Mouse (Mus musculus) embryonic facial prominence, embryonic 10.5 days (tissue): ENCODE measurements around the gene Camta1. TPM values are rescaled to one million over a fixed set of nuclear protein-coding genes. Genes with fewer than 3 reads are reported as not detected.

ENCODE experiments used
- DNase-seq: peaks from one replicate; pipeline ENCODE4 v3.0.0-alpha.2; 2017; ENCODE audit warnings: low spot score
- H3K27ac ChIP-seq: fragments of 300-500 bp; sonication (generic); replicated peaks from 2 replicates; pipeline ENCODE4 v1.5.1; 2016; ENCODE audit warnings: mild to moderate bottlenecking
- H3K27me3 ChIP-seq: fragments of 300-500 bp; sonication (generic); replicated peaks from 2 replicates; pipeline ENCODE4 v1.6.1; 2016; ENCODE audit warnings: low read depth, mild to moderate bottlenecking; ENCODE audit not compliant: poor library complexity, severe bottlenecking
- H3K36me3 ChIP-seq: fragments of 300-500 bp; sonication (generic); replicated peaks from 2 replicates; pipeline ENCODE4 v1.6.1; 2016; ENCODE audit warnings: mild to moderate bottlenecking, moderate library complexity
- H3K4me1 ChIP-seq: fragments of 300-500 bp; sonication (generic); 2 replicates; pipeline ENCODE4 v1.6.1; 2016
- H3K4me3 ChIP-seq: fragments of 300-500 bp; sonication (generic); 2 replicates; pipeline ENCODE4 v1.5.1; 2016; ENCODE audit warnings: mild to moderate bottlenecking, moderate library complexity
- H3K9me3 ChIP-seq: fragments of 300-500 bp; sonication (generic); 2 replicates; pipeline ENCODE4 v1.6.1; 2016; ENCODE audit warnings: mild to moderate bottlenecking
- WGBS: fragments of 180-500 bp; shearing (Covaris S2); methylation state at CpG from one replicate; pipeline ENCODE4 v1.1.7; 2016; 5-methylcytosine and 5-hydroxymethylcytosine counted together
- polyA plus RNA-seq: library from polyadenylated mRNA; unstranded; fragments of >200 nt; fragmentation: Nextera tagmentation; extraction: Ambion mirVana; gene quantifications from 2 replicates; pipeline ENCODE4 v1.2.1, GENCODE M21; 2016

The Camta1 gene
- polyA plus RNA-seq, 1 experiment from 2014 or later: 110 TPM

- no peak for DNase-seq
- Histone ChIP-seq H3K4me1 (peaks cover 17% of the 10 kb centered on the region), H3K27me3 (peaks cover 5% of the 10 kb centered on the region; the same call in 1 of the 2 replicates), H3K27ac (no peak overlapping the region), H3K4me3 (no peak overlapping the region), H3K9me3 (no peaks in the 10 kb centered on the region), H3K36me3 (no peaks in the 10 kb centered on the region)
- 74% methylated on average over 13 of the region's 13 CpGs for WGBS
Measured at GRCm38 (mm10) chr4:151223263-151223996, 638.2 kb downstream of the Camta1 start.

DNA sequence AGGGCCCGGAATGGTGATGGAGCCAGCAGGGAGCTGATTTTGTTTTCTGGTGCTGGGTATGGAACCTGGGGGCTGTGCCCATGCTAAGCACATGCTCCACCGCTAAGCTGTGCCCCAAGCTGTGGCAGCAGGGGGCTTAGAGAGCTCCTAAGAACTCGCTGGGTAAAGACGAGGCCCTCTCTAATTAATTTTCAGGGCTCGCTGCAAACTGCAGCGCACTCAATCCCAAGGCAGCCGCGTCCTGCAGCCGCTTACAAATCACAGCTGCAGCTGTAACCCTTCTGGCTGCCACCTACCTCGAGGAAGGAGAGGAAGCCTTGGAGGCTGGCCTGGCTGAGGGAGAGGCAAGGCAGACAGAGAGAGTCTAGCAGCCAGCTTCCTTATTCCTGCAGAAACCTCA, 639.0 kb downstream of the Camta1 start:
- H3K4me3 ChIP-seq: no peak overlapping the region
- peaks cover 18% of the 10 kb centered on the region for H3K4me1 ChIP-seq
- H3K27me3 ChIP-seq: peaks cover 5% of the 10 kb centered on the region; the same call in 1 of the 2 replicates
- H3K36me3 ChIP-seq: no peaks in the 10 kb centered on the region
- WGBS: 20% methylated on average over 10 of the region's 10 CpGs
- no peak for DNase-seq
- no peak overlapping the region for H3K27ac ChIP-seq
- H3K9me3 ChIP-seq: no peaks in the 10 kb centered on the region

DNA sequence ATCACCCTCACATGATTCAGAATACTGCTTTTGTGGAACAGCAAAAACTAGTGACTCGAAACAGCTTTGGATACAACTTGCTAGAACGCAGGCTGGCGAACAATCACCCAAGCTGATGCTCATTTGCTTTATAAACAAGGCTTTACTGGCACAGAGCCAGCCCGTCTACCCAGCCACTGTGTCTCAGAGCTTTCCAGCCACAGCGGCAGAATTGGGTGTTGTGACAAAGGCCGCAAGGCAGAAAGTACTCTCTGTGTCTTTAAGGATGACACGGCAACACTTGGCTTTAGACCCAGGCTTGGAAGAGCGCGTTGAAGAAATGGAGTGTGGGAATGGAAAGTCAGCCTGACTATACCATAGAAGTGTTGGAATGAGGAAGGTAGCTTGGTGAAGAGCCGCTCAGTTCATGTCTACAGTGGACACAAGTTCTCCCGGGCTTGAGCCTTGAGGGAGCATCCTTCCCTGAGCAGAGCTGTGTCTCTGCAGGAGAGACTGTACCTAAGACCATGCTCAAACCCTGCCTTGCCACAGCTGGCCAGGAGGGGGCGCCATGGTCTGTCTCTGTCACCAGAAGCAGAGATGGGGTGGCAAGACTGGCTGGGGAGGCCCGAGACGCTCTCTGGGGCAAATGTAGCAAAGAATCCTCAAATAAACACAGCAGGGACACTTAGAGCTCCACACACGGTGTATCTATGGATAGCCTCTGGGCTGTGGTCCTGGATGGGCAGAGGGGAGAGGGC, 645.0 kb downstream of the Camta1 start:
- H3K4me1 ChIP-seq: peaks cover 12% of the 10 kb centered on the region; the same call in 1 of the 2 replicates
- 88% methylated on average over 15 of the region's 15 CpGs for WGBS

DNA sequence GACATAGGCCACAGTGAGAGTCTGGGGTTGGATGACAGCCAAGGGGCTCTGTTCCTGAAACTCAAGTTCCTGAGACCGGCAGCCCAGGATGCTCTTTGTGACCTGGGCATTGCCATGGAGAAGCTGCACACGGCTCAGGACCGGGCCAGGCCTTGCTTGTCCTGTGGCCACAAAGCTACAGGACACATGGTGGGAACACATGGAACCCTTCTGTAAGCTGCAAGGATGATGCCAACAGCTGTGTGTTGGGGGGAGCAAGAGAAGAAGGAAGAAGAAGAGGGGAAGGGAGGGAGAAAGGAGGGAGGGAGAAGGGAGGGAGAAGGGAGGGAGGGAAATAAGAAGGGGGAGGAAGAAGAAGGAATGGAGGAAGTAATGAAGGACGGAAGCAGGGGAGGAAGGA, 645.8 kb downstream of the Camta1 start:
- Histone ChIP-seq H3K4me1 (peaks cover 14% of the 10 kb centered on the region; the same call in 1 of the 2 replicates), H3K36me3 (no peaks in the 10 kb centered on the region), H3K4me3 (no peak overlapping the region), H3K9me3 (no peaks in the 10 kb centered on the region), H3K27me3 (no peaks in the 10 kb centered on the region), H3K27ac (no peak overlapping the region)
- DNase-seq: no peak
- 66% methylated on average over 4 of the region's 4 CpGs for WGBS

More for the DNA sequence above, 645.0 kb downstream of the Camta1 start:
- Histone ChIP-seq H3K36me3 (no peaks in the 10 kb centered on the region), H3K27ac (no peak overlapping the region), H3K27me3 (no peaks in the 10 kb centered on the region), H3K9me3 (no peaks in the 10 kb centered on the region), H3K4me3 (no peak overlapping the region)
- DNase-seq: no peak

DNA sequence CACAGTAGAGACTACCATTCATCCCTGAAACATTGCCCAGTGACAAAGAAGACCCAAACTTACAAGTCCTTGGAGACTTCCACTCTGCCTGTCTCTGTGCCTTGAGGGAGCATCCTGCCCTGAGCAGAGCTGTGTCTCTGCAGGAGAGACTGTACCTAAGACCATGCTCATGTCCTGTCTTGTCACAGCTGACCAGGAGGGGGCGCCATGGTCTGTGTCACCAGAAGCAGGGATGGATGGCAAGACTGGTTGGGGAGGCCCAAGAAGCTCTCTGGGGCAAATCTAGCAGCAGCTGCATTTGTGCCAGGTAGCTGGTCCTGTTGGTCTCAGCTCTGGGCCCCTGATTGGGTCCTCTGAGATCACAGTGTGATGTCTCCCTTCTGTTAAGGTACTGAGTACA, 646.5 kb downstream of the Camta1 start:
- Histone ChIP-seq H3K27ac (no peak overlapping the region), H3K4me3 (no peak overlapping the region), H3K4me1 (peaks cover 16% of the 10 kb centered on the region; the same call in 1 of the 2 replicates), H3K36me3 (no peaks in the 10 kb centered on the region), H3K9me3 (no peaks in the 10 kb centered on the region), H3K27me3 (no peaks in the 10 kb centered on the region)
- whole genome bisulfite sequencing: 50% methylated on average over 1 of the region's 1 CpGs
- no peak for DNase-seq

DNA sequence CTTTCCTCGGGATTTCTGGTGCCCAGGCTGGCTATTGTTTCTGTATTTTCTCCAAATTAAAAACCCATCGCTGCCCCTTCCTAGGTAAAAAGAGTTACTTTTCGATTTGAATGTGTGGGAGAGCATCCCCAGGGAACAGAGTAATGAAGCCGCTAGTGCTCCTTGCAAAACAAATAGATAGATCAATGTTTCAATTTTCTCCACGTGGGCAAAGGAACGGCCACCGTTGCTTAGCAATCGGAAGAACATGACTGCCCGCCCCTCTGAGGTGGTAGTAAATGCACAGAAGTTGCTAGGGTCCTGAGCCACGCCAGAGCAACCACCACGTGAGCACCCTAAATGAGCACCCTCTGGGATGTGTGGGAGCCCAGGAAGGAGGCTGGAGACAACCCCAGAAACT, 648.2 kb downstream of the Camta1 start:
- DNase-seq: no peak
- WGBS: 77% methylated on average over 11 of the region's 11 CpGs
- Histone ChIP-seq H3K9me3 (no peaks in the 10 kb centered on the region), H3K27me3 (no peaks in the 10 kb centered on the region), H3K4me1 (peaks cover 11% of the 10 kb centered on the region; the same call in 1 of the 2 replicates), H3K36me3 (no peaks in the 10 kb centered on the region), H3K27ac (no peak overlapping the region), H3K4me3 (no peak overlapping the region)

GRCm38 (mm10) chr4:151211992-151212391, 649.7 kb downstream of the Camta1 start:
- Histone ChIP-seq H3K4me3 (no peak overlapping the region), H3K9me3 (no peaks in the 10 kb centered on the region), H3K36me3 (no peaks in the 10 kb centered on the region), H3K27ac (no peak overlapping the region), H3K4me1 (0 out of 2 replicates have a peak, but pooled peaks cover 11% of the 10 kb centered on the region), H3K27me3 (no peaks in the 10 kb centered on the region)
- no peak for DNase-seq
- 92% methylated on average over 6 of the region's 6 CpGs for WGBS

- H3K9me3 ChIP-seq: no peaks in the 10 kb centered on the region
- H3K4me3 ChIP-seq: no peak overlapping the region
- no peak for DNase-seq
- WGBS: 89% methylated on average over 7 of the region's 7 CpGs
- H3K36me3 ChIP-seq: no peaks in the 10 kb centered on the region
- no peaks in the 10 kb centered on the region for H3K27me3 ChIP-seq
- H3K4me1 ChIP-seq: peaks cover 8% of the 10 kb centered on the region; the same call in 1 of the 2 replicates
- H3K27ac ChIP-seq: no peak overlapping the region
Measured at GRCm38 (mm10) chr4:151207566-151207965, 654.1 kb downstream of the Camta1 start.

- no peak for DNase-seq
- Histone ChIP-seq H3K27ac (no peak overlapping the region), H3K27me3 (no peaks in the 10 kb centered on the region), H3K36me3 (no peaks in the 10 kb centered on the region), H3K4me1 (peaks cover 4% of the 10 kb centered on the region; the same call in 1 of the 2 replicates), H3K4me3 (no peak overlapping the region), H3K9me3 (no peaks in the 10 kb centered on the region)
- WGBS: 60% methylated on average over 6 of the region's 6 CpGs
Measured at GRCm38 (mm10) chr4:151202891-151203290, 658.8 kb downstream of the Camta1 start.

GRCm38 (mm10) chr4:151200316-151200715, 661.4 kb downstream of the Camta1 start:
- Histone ChIP-seq H3K27me3 (no peaks in the 10 kb centered on the region), H3K4me3 (no peak overlapping the region), H3K9me3 (no peaks in the 10 kb centered on the region), H3K27ac (no peak overlapping the region), H3K4me1 (peaks cover 6% of the 10 kb centered on the region), H3K36me3 (no peaks in the 10 kb centered on the region)
- WGBS: 87% methylated on average over 9 of the region's 9 CpGs
- no peak for DNase-seq

DNA sequence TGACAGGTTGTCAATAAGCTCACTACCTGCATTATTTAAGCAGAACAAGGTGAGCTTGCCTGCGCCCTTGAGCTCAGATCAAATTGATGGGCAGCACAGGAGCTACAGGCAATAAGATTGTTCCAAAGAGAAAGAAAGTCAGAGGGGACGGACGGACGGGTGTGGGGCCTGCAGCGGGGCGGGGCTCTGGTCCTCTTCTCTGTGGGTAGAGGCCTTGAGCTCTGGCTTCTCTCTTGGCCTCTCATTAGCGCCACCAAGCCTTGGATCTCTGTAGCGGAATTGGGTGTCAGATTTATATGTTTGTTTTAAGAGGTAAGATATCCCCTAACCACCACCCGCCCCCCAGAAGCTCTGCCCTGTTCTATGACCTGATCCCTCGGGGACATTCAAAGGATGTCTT, 666.5 kb downstream of the Camta1 start:
- H3K36me3 ChIP-seq: no peaks in the 10 kb centered on the region
- WGBS: 45% methylated on average over 10 of the region's 10 CpGs

DNA sequence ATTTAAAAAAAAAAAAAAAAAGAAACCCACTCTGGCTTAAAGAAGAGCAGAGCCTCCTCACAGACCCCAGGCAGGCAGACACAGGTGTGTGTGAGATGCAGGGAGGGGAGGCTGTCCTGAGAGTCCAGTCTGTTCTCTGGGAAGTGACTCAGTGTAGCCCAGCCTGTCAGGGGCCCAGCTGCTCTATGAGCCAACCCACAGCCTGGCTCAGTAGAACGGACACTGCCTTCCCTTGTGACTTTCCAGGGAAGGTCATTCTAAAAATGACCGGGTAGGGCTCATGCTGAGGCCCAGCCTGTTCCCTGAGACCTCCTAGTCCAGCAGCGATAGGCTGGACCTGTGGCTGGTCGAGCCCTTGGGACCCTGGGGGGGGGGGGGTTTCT, 667.0 kb downstream of the Camta1 start:
- no peak overlapping the region for H3K4me3 ChIP-seq
- WGBS: 49% methylated on average over 4 of the region's 4 CpGs
- no peaks in the 10 kb centered on the region for H3K9me3 ChIP-seq
- H3K36me3 ChIP-seq: no peaks in the 10 kb centered on the region
- DNase-seq: no peak
- no peaks in the 10 kb centered on the region for H3K27me3 ChIP-seq
- H3K27ac ChIP-seq: no peak overlapping the region; the same call in 1 of the 2 replicates
- peaks cover 15% of the 10 kb centered on the region for H3K4me1 ChIP-seq

More for the DNA sequence above, 666.5 kb downstream of the Camta1 start:
- Histone ChIP-seq H3K27ac (no peak overlapping the region), H3K27me3 (no peaks in the 10 kb centered on the region), H3K4me3 (no peak overlapping the region), H3K4me1 (peaks cover 15% of the 10 kb centered on the region), H3K9me3 (no peaks in the 10 kb centered on the region)
- no peak for DNase-seq
